ENCODE assay signal across 9 mouse cellular contexts in genomic region chr17:23744651-23745050, GRCm38 (mm10). TPM values are rescaled to one million over a fixed set of nuclear protein-coding genes. Genes with fewer than 3 reads are reported as not detected.
DNase-seq lines count a peak whose midpoint lies in the region; ATAC-seq lines count a peak whose summit lies in the region.
"Had no signal": no experiment of that assay in that cellular context is flagged by ENCODE, and none has a peak within 500 bp of the region (broad histone marks: within the 10 kb centered on the region; RNA-seq: fewer than 3 reads in every experiment).

No protein-coding gene starts in this region.

- no peak overlapping the region for H3K9ac ChIP-seq in heart, embryonic 15.5 days
- peak overlapping the region; percentile 42; the same call in 1 of the 2 replicates for H3K9ac ChIP-seq in embryonic facial prominence, embryonic 14.5 days (ENCODE audit: low read depth, low read length)
- H3K9ac ChIP-seq in intestine, embryonic 15.5 days = no peak overlapping the region
- no peak overlapping the region for H3K9ac ChIP-seq in neural tube, embryonic 12.5 days

- WGBS in heart, embryonic 15.5 days = 3% methylated on average over 14 of the region's 14 CpGs
- 6% methylated on average over 8 of the region's 14 CpGs for WGBS in embryonic facial prominence, embryonic 14.5 days
- 4% methylated on average over 14 of the region's 14 CpGs for WGBS in intestine, embryonic 15.5 days
- 2% methylated on average over 14 of the region's 14 CpGs for WGBS in neural tube, embryonic 12.5 days

- ATAC-seq in heart, embryonic 15.5 days (replicated peaks; ENCODE audit: insufficient number of reproducible peaks, insufficient read depth, low FRiP score, low read depth) = no peak
- no peak for ATAC-seq in embryonic facial prominence, embryonic 14.5 days (ENCODE audit: low read depth)
- no peak for ATAC-seq in intestine, embryonic 15.5 days
- no peak for ATAC-seq in neural tube, embryonic 12.5 days (ENCODE audit: low FRiP score, low read depth)
- no peak for ATAC-seq in granulocyte monocyte progenitor cell, adult 5-6 weeks (replicated peaks; ENCODE audit: poor library complexity, severe bottlenecking)
- ATAC-seq: lung, postnatal 0 days had no signal

- peak overlapping the region; percentile 36 for H3K4me3 ChIP-seq in heart, embryonic 15.5 days
- peak overlapping the region; percentile 33 for H3K4me3 ChIP-seq in embryonic facial prominence, embryonic 14.5 days (ENCODE audit: low read depth, low read length)
- 0 out of 2 replicates have a peak overlapping the region, but pooled peaks have one; percentile 30 for H3K4me3 ChIP-seq in intestine, embryonic 15.5 days (replicated peaks)
- no peak overlapping the region; the same call in 1 of the 2 replicates for H3K4me3 ChIP-seq in neural tube, embryonic 12.5 days

- H3K36me3 ChIP-seq in heart, embryonic 15.5 days = no peaks in the 10 kb centered on the region
- H3K36me3 ChIP-seq in embryonic facial prominence, embryonic 14.5 days (ENCODE audit: control insufficient read depth, insufficient read depth, low read length) = no peaks in the 10 kb centered on the region
- no peaks in the 10 kb centered on the region for H3K36me3 ChIP-seq in intestine, embryonic 15.5 days
- no peaks in the 10 kb centered on the region; the same call in 1 of the 2 replicates for H3K36me3 ChIP-seq in neural tube, embryonic 12.5 days

- peaks cover 46% of the 10 kb centered on the region for H3K4me1 ChIP-seq in heart, embryonic 15.5 days (replicated peaks)
- H3K4me1 ChIP-seq in embryonic facial prominence, embryonic 14.5 days (ENCODE audit: control insufficient read depth, insufficient read depth, low read length) = peaks cover 17% of the 10 kb centered on the region
- peaks cover 38% of the 10 kb centered on the region for H3K4me1 ChIP-seq in intestine, embryonic 15.5 days (replicated peaks)
- peaks cover 28% of the 10 kb centered on the region for H3K4me1 ChIP-seq in neural tube, embryonic 12.5 days

- H3K4me2 ChIP-seq in heart, embryonic 15.5 days = peak overlapping the region; percentile 56
- H3K4me2 ChIP-seq in embryonic facial prominence, embryonic 14.5 days (ENCODE audit: low read depth, low read length) = peak overlapping the region; percentile 54
- H3K4me2 ChIP-seq in intestine, embryonic 15.5 days (replicated peaks) = peak overlapping the region; percentile 79
- H3K4me2 ChIP-seq in neural tube, embryonic 12.5 days (replicated peaks) = peak overlapping the region; percentile 70

- no peak for DNase-seq in heart, adult 8-10 months (ENCODE audit: low spot score)
- no peak for DNase-seq in embryonic facial prominence, embryonic 14.5 days (ENCODE audit: low spot score)
- no peak for DNase-seq in cerebellum, postnatal 4 days (ENCODE audit: low spot score in 2 of 2)

- peaks cover 79% of the 10 kb centered on the region for H3K27me3 ChIP-seq in heart, embryonic 15.5 days
- peaks cover 71% of the 10 kb centered on the region for H3K27me3 ChIP-seq in embryonic facial prominence, embryonic 14.5 days (replicated peaks; ENCODE audit: control insufficient read depth, insufficient read depth, low read length)
- H3K27me3 ChIP-seq in intestine, embryonic 15.5 days (replicated peaks) = peaks cover 61% of the 10 kb centered on the region
- peaks cover 75% of the 10 kb centered on the region for H3K27me3 ChIP-seq in neural tube, embryonic 12.5 days (replicated peaks)

- no peak overlapping the region for H3K27ac ChIP-seq in heart, embryonic 15.5 days
- no peak overlapping the region; the same call in 1 of the 2 replicates for H3K27ac ChIP-seq in embryonic facial prominence, embryonic 14.5 days (replicated peaks; ENCODE audit: low read depth, low read length)
- no peak overlapping the region for H3K27ac ChIP-seq in intestine, embryonic 15.5 days
- H3K27ac ChIP-seq in neural tube, embryonic 12.5 days = no peak overlapping the region

- H3K9me3 ChIP-seq in heart, embryonic 15.5 days (replicated peaks) = no peaks in the 10 kb centered on the region
- no peaks in the 10 kb centered on the region for H3K9me3 ChIP-seq in embryonic facial prominence, embryonic 14.5 days (ENCODE audit: control insufficient read depth, low read length)
- no peaks in the 10 kb centered on the region for H3K9me3 ChIP-seq in intestine, embryonic 15.5 days
- no peaks in the 10 kb centered on the region for H3K9me3 ChIP-seq in neural tube, embryonic 12.5 days

RNA-seq across cellular contexts. Expression of gene Kremen2, which starts 1.0 kb away (rescaled TPM):
- 0.28 and 3.3 TPM in 2 replicates for polyA plus RNA-seq in heart, embryonic 15.5 days (2015; fragmentation: Nextera tagmentation; extraction: Ambion mirVana)
- total RNA-seq in heart, adult 8-10 months (2022) = under 1 TPM in 1 of 4 experiments, not detected in 3; 0.26 TPM
- 12.9 and 21.2 TPM in 2 replicates for polyA plus RNA-seq in embryonic facial prominence, embryonic 14.5 days (2014; fragmentation: Nextera tagmentation; extraction: Ambion mirVana)
- polyA plus RNA-seq in intestine, embryonic 15.5 days (2015; fragmentation: Nextera tagmentation; extraction: Ambion mirVana) = 0.33 and 0.49 TPM in 2 replicates
- polyA plus RNA-seq in neural tube, embryonic 12.5 days (2016; fragmentation: Nextera tagmentation; extraction: Ambion mirVana) = 5.8 and 6.1 TPM in 2 replicates
- not detected in 2 replicates for total RNA-seq in granulocyte monocyte progenitor cell, adult 5-6 weeks (2014; fragmentation: Nextera tagmentation)
- not detected in 2 replicates for total RNA-seq in granulocyte monocyte progenitor cell, adult 5-6 weeks (2017)

RNA-seq across cellular contexts. Expression of gene Paqr4, which starts 4.0 kb away (rescaled TPM):
- polyA plus RNA-seq in heart, embryonic 15.5 days (2015; fragmentation: Nextera tagmentation; extraction: Ambion mirVana) = 13.5 and 18.7 TPM in 2 replicates
- total RNA-seq in heart, adult 8-10 months (2022) = 10 to 100 TPM; 22.4 to 29.0 (median 26.4) TPM
- polyA plus RNA-seq in embryonic facial prominence, embryonic 14.5 days (2014; fragmentation: Nextera tagmentation; extraction: Ambion mirVana) = 20.9 and 22.9 TPM in 2 replicates
- polyA plus RNA-seq in intestine, embryonic 15.5 days (2015; fragmentation: Nextera tagmentation; extraction: Ambion mirVana) = 21.8 and 22.7 TPM in 2 replicates
- polyA plus RNA-seq in neural tube, embryonic 12.5 days (2016; fragmentation: Nextera tagmentation; extraction: Ambion mirVana) = 41.7 and 41.8 TPM in 2 replicates
- 0.69 and 2.4 TPM in 2 replicates for total RNA-seq in granulocyte monocyte progenitor cell, adult 5-6 weeks (2014; fragmentation: Nextera tagmentation)
- 2.2 and 2.5 TPM in 2 replicates for total RNA-seq in granulocyte monocyte progenitor cell, adult 5-6 weeks (2017)

RNA-seq across cellular contexts. Expression of gene Pkmyt1, which starts 18.5 kb away (rescaled TPM):
- polyA plus RNA-seq in heart, embryonic 15.5 days (2015; fragmentation: Nextera tagmentation; extraction: Ambion mirVana) = 22.4 and 37.6 TPM in 2 replicates
- 1 to 10 TPM in 2 of 4 experiments, under 1 TPM in 2; 0.78 to 1.5 (median 1.1) TPM for total RNA-seq in heart, adult 8-10 months (2022)
- 39.6 and 40.3 TPM in 2 replicates for polyA plus RNA-seq in embryonic facial prominence, embryonic 14.5 days (2014; fragmentation: Nextera tagmentation; extraction: Ambion mirVana)
- 42.3 and 46.0 TPM in 2 replicates for polyA plus RNA-seq in intestine, embryonic 15.5 days (2015; fragmentation: Nextera tagmentation; extraction: Ambion mirVana)
- 32.7 and 34.1 TPM in 2 replicates for polyA plus RNA-seq in neural tube, embryonic 12.5 days (2016; fragmentation: Nextera tagmentation; extraction: Ambion mirVana)
- 63.7 and 86.7 TPM in 2 replicates for total RNA-seq in granulocyte monocyte progenitor cell, adult 5-6 weeks (2014; fragmentation: Nextera tagmentation)
- total RNA-seq in granulocyte monocyte progenitor cell, adult 5-6 weeks (2017) = 22.0 and 24.3 TPM in 2 replicates

RNA-seq across cellular contexts. Expression of gene 1520401A03Rik, which starts 22.1 kb away (rescaled TPM):
- polyA plus RNA-seq in heart, embryonic 15.5 days (2015; fragmentation: Nextera tagmentation; extraction: Ambion mirVana) = not detected in 2 replicates
- total RNA-seq in heart, adult 8-10 months (2022) = not detected
- polyA plus RNA-seq in embryonic facial prominence, embryonic 14.5 days (2014; fragmentation: Nextera tagmentation; extraction: Ambion mirVana) = 1.6 and 2.8 TPM in 2 replicates
- 0.14 TPM in 1 of 2 replicates, not detected in the other for polyA plus RNA-seq in intestine, embryonic 15.5 days (2015; fragmentation: Nextera tagmentation; extraction: Ambion mirVana)
- polyA plus RNA-seq in neural tube, embryonic 12.5 days (2016; fragmentation: Nextera tagmentation; extraction: Ambion mirVana) = 0.79 and 1.1 TPM in 2 replicates
- not detected in 2 replicates for total RNA-seq in granulocyte monocyte progenitor cell, adult 5-6 weeks (2014; fragmentation: Nextera tagmentation)
- total RNA-seq in granulocyte monocyte progenitor cell, adult 5-6 weeks (2017) = not detected in 2 replicates
- polyA plus RNA-seq: spleen, adult 2 months had no signal

RNA-seq across cellular contexts. Expression of gene Flywch1, which starts 26.8 kb away (rescaled TPM):
- polyA plus RNA-seq in heart, embryonic 15.5 days (2015; fragmentation: Nextera tagmentation; extraction: Ambion mirVana) = 36.5 and 47.5 TPM in 2 replicates
- 10 to 100 TPM; 40.8 to 42.0 (median 40.9) TPM for total RNA-seq in heart, adult 8-10 months (2022)
- 62.9 and 74.7 TPM in 2 replicates for polyA plus RNA-seq in embryonic facial prominence, embryonic 14.5 days (2014; fragmentation: Nextera tagmentation; extraction: Ambion mirVana)
- 48.3 and 49.4 TPM in 2 replicates for polyA plus RNA-seq in intestine, embryonic 15.5 days (2015; fragmentation: Nextera tagmentation; extraction: Ambion mirVana)
- 234 and 241 TPM in 2 replicates for polyA plus RNA-seq in neural tube, embryonic 12.5 days (2016; fragmentation: Nextera tagmentation; extraction: Ambion mirVana)
- 10.3 and 17.5 TPM in 2 replicates for total RNA-seq in granulocyte monocyte progenitor cell, adult 5-6 weeks (2014; fragmentation: Nextera tagmentation)
- 15.2 and 22.4 TPM in 2 replicates for total RNA-seq in granulocyte monocyte progenitor cell, adult 5-6 weeks (2017)
